Mouse (Mus musculus) lung, postnatal 0 days (tissue): Measurements from ENCODE around the gene Negr1.

Experiments
- CTCF ChIP-seq: IDR thresholded peaks from 2 replicates; pipeline ENCODE4 v1.5.1; 2016; ENCODE audit warnings: antibody characterized with exemption, mild to moderate bottlenecking
- EP300 ChIP-seq: IDR thresholded peaks from 2 replicates; pipeline ENCODE4 v1.6.1; 2016; ENCODE audit warnings: antibody characterized with exemption, mild to moderate bottlenecking, control low read depth

DNA sequence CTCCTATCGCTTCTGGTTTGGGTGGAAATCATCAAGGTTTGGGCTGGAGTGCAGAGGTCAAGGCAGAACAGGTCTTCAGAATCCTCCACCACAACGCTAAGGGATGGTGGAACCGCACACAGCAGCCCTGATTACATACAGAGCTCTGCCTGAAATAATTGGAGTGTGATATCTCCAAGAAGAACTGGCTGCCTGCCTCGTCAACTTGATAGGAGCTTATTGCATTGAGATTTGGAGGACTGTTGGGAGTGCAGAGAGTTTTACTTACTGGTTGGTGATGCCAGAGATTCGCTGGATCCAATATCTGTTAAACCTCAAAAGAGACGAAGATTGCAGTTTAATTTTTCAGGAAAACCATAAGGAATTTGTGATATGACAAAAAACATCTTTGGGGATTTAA, 391.4 kb downstream of the Negr1 start:
- TF ChIP-seq CTCF (no peak), EP300 (no peak)
